Mouse (Mus musculus) erythroid progenitor cell, adult 5-6 weeks (primary cell): ENCODE results near the gene Crtc2. TPM values are rescaled to one million over a fixed set of nuclear protein-coding genes. Genes with fewer than 3 reads are reported as not detected.
A peak's percentile ranks its signal among the peaks of the same experiment; 100 is the strongest.

Experiments used
- ATAC-seq: replicated peaks from 2 replicates; pipeline ENCODE4 v1.8.0; 2016; ENCODE audit warnings: moderate number of reproducible peaks, mild to moderate bottlenecking, moderate TSS enrichment, inconsistent platforms; ENCODE audit not compliant: poor library complexity, low FRiP score, severe bottlenecking
- total RNA-seq, 2 experiments: library from RNA; stranded (forward) in 1 of 2; stranded (reverse) in 1 of 2; fragments of 150-400 nt in 1 of 2; fragments of 186-747, 209-891 nt in 1 of 2; gene quantifications; 2 replicates each; pipeline versions ENCODE4 v1.2.3 to v1.2.4; 2015 to 2017; ENCODE audit warnings: low replicate concordance in 2 of 2

Gene Crtc2
- total RNA-seq, 2 experiments from 2014 or later = 14.3 to 16.5 TPM

DNA sequence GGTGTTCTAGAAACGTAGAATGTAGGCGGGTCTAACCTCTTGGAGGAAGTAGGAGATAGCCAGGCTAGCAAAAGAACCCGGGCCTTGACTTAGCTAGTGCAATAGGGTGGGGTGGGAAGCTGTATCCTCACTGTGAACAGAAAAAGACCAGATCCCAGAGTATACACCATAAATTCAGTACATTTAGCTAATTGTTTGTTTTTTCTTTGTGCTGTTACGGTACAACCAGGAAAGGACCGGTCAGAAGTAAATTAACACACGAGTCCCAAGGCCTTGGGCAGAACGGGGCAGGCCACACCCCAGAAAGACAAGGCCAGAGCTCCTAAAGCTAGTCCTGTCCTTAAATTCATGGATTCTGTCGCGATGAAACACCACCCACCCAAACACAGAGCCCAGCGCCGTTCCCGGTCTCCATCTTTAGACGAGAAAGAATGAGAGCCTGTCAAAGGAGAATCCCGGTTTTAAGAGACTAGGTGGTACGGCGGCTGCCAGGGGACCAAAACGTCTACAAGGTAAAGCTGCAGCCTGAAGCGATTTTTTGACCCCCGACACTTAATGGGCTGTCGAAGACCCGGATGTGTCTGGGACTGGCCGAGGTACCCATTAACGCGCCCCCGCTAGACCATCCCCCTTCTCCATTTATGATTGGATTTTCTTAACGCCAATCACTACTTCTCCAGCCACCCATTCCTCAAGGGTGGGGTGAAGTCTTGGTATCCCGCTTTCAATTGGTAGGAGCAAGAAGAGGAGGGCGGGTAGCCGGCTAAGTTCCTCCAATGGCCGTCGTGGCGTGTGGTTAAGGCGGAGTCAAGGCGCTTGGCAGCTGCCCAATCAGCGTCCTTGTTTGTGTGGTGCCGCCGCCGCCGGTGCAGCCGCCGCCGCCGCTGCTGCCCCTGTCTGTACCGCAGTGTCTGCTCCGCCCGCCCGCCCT, 38.6 kb downstream of the Crtc2 start, which contains the start of gene Gatad2b:
Gene Gatad2b (plus strand): TSS at position 834 of the 931 bp plus-strand sequence.
- peak; percentile 96 for ATAC-seq

DNA sequence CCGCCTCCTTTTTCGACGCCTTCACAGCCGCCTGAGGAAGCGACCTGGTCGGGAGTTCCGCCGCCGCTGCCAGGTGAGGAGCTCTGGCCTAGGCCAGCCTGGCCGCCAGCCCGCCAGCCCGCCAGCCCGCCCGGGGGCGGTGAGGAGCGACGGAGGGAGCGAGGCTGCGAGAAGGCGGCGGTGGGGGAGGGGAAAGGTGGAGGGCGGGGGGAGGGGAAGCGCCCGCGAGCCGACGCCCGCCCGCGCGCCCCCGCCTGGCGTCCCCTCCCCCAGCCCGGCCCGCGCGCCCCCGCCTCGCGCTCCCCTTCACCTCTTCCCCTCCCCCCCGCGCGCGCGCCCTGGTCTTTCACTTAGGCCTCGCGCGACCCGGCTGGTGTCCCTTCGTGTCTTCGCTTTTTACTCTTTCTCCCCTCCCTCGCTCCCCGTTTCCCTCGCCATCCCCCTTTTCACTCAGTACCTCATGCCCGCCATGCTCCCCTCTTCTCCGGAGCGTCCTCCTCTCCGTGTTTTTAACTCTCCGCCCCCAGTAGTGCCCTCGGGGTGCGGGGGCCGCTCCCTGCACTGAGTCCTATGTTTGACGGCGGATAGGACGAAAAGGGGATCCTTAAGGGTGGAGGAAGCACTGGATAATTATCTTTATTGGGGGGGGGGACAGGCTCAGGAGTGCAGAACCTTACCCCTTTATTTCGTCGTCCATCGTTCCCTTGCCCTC, 39.5 kb downstream of the Crtc2 start:
- ATAC-seq = 0 out of 2 replicates have a peak, but pooled peaks have one; percentile 16

GRCm38 (mm10) chr3:90294064-90294440, 40.1 kb downstream of the Crtc2 start:
- no peak for ATAC-seq

DNA sequence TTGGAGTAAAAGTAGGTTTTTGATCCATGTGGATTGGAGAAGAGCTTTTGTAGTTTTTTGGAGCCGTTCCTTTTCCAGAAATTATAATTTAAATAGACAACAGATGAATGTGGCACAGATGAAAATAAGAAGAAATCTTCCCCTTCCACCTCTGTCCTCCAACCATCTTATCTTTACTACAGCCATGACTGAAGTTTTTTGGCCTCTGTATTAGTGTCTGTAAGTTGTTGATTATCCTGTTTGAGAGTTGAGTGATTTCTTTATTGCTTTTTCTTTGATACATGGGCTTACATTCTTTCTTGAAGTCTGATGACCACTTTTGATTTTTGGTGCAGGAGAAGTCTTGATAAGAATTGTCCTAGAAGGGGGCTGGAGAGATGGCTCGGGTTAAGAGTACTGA, 40.7 kb downstream of the Crtc2 start:
- ATAC-seq = no peak

GRCm38 (mm10) chr3:90305801-90306200, 51.8 kb downstream of the Crtc2 start:
- no peak for ATAC-seq

DNA sequence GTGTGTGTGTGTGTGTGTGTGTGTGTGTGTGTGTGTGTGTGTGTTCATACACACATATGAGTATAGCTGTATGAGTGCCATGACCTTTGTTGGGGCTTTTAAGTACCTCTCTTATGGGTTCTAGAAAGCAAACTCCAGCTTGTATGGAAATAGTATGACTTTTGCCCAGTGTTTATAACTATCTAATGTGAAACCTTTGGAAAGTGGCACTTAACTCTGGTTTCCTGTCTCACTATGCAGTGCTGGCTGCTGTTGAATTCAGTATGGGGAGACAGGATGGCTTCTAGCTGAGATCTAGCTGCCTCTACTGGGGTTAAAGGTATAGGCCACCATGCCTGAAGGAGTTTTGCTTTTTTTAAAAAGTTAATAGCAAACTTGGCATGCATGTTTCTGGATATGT, 55.6 kb downstream of the Crtc2 start:
- no peak for ATAC-seq

DNA sequence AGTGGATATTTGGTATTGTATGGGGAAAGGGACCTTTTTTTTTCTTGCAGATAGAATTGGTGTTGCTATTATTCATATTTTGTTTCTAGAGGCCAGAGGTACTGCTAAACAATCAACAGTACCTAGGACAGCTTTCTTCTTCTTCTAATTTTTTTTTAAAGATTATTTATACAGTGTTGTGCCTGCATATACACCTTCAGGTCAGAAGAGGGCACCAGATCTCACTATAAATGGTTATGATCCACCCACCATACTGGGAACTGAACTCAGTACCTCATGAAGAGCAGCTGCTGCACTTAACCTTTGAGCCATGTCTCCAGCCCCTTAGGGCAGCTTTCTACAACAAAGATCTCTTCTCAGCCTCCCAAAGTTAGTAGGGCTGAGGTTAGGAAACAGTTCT, 59.4 kb downstream of the Crtc2 start:
- peak; percentile 78 for ATAC-seq

Other genes starting within 250 kb of the Crtc2 start
- 26.3 and 51.6 TPM in 2 replicates for gene 4933434E20Rik, start 202.5 kb upstream of the Crtc2 start, total RNA-seq (2015; ENCODE audit: low replicate concordance)
- 28.5 and 29.4 TPM in 2 replicates for gene 4933434E20Rik, start 202.5 kb upstream of the Crtc2 start, total RNA-seq (2017; ENCODE audit: low replicate concordance)
- gene Ubap2l, start 201.5 kb upstream of the Crtc2 start, total RNA-seq (2015; ENCODE audit: low replicate concordance) = 157 and 197 TPM in 2 replicates
- gene Ubap2l, start 201.5 kb upstream of the Crtc2 start, total RNA-seq (2017; ENCODE audit: low replicate concordance) = 107 and 126 TPM in 2 replicates
- 134 and 153 TPM in 2 replicates for gene Tpm3, start 181.5 kb upstream of the Crtc2 start, total RNA-seq (2015; ENCODE audit: low replicate concordance)
- 196 and 241 TPM in 2 replicates for gene Tpm3, start 181.5 kb upstream of the Crtc2 start, total RNA-seq (2017; ENCODE audit: low replicate concordance)
- not detected in 2 replicates for gene Nup210l, start 150.0 kb upstream of the Crtc2 start, total RNA-seq (2015; ENCODE audit: low replicate concordance)
- not detected in 2 replicates for gene Nup210l, start 150.0 kb upstream of the Crtc2 start, total RNA-seq (2017; ENCODE audit: low replicate concordance)
- 1,008 and 1,082 TPM in 2 replicates for gene Rps27, start 40.5 kb upstream of the Crtc2 start, total RNA-seq (2015; ENCODE audit: low replicate concordance)
- gene Rps27, start 40.5 kb upstream of the Crtc2 start, total RNA-seq (2017; ENCODE audit: low replicate concordance) = 1,107 and 1,635 TPM in 2 replicates
- not detected in 2 replicates for gene Rab13, start 40.5 kb upstream of the Crtc2 start, total RNA-seq (2015; ENCODE audit: low replicate concordance)
- 0.39 and 0.53 TPM in 2 replicates for gene Rab13, start 40.5 kb upstream of the Crtc2 start, total RNA-seq (2017; ENCODE audit: low replicate concordance)
- gene Jtb, start 22.6 kb upstream of the Crtc2 start, total RNA-seq (2015; ENCODE audit: low replicate concordance) = 10.9 and 46.5 TPM in 2 replicates
- gene Jtb, start 22.6 kb upstream of the Crtc2 start, total RNA-seq (2017; ENCODE audit: low replicate concordance) = 1.9 and 9.1 TPM in 2 replicates
- not detected in 2 replicates for gene Creb3l4, start 10.7 kb upstream of the Crtc2 start, total RNA-seq (2015; ENCODE audit: low replicate concordance)
- not detected in 2 replicates for gene Creb3l4, start 10.7 kb upstream of the Crtc2 start, total RNA-seq (2017; ENCODE audit: low replicate concordance)
- 2.1 and 5.0 TPM in 2 replicates for gene Slc39a1, start 6.0 kb upstream of the Crtc2 start, total RNA-seq (2015; ENCODE audit: low replicate concordance)
- 2.2 and 7.4 TPM in 2 replicates for gene Slc39a1, start 6.0 kb upstream of the Crtc2 start, total RNA-seq (2017; ENCODE audit: low replicate concordance)
- 13.3 and 40.2 TPM in 2 replicates for gene Dennd4b, start 11.0 kb downstream of the Crtc2 start, total RNA-seq (2015; ENCODE audit: low replicate concordance)
- 3.2 and 13.5 TPM in 2 replicates for gene Dennd4b, start 11.0 kb downstream of the Crtc2 start, total RNA-seq (2017; ENCODE audit: low replicate concordance)
- gene Gatad2b, start 39.0 kb downstream of the Crtc2 start, total RNA-seq (2015; ENCODE audit: low replicate concordance) = 55.8 and 59.8 TPM in 2 replicates
- gene Gatad2b, start 39.0 kb downstream of the Crtc2 start, total RNA-seq (2017; ENCODE audit: low replicate concordance) = 47.2 and 47.7 TPM in 2 replicates
- not detected in 2 replicates for gene Slc27a3, start 135.8 kb downstream of the Crtc2 start, total RNA-seq (2015; ENCODE audit: low replicate concordance)
- 1.0 TPM in 1 of 2 replicates, not detected in the other for gene Slc27a3, start 135.8 kb downstream of the Crtc2 start, total RNA-seq (2017; ENCODE audit: low replicate concordance)
- 6.7 and 12.6 TPM in 2 replicates for gene Ints3, start 179.5 kb downstream of the Crtc2 start, total RNA-seq (2015; ENCODE audit: low replicate concordance)
- 13.2 and 18.2 TPM in 2 replicates for gene Ints3, start 179.5 kb downstream of the Crtc2 start, total RNA-seq (2017; ENCODE audit: low replicate concordance)
- not detected in 2 replicates for gene Npr1, start 211.7 kb downstream of the Crtc2 start, total RNA-seq (2015; ENCODE audit: low replicate concordance)
- not detected in 2 replicates for gene Npr1, start 211.7 kb downstream of the Crtc2 start, total RNA-seq (2017; ENCODE audit: low replicate concordance)
- gene Ilf2, start 222.0 kb downstream of the Crtc2 start, total RNA-seq (2015; ENCODE audit: low replicate concordance) = 61.6 and 86.5 TPM in 2 replicates
- gene Ilf2, start 222.0 kb downstream of the Crtc2 start, total RNA-seq (2017; ENCODE audit: low replicate concordance) = 93.7 and 150 TPM in 2 replicates
- gene Snapin, start 236.9 kb downstream of the Crtc2 start, total RNA-seq (2015; ENCODE audit: low replicate concordance) = 11.3 and 17.7 TPM in 2 replicates
- gene Snapin, start 236.9 kb downstream of the Crtc2 start, total RNA-seq (2017; ENCODE audit: low replicate concordance) = 13.1 and 16.4 TPM in 2 replicates